Mouse (Mus musculus) gastrocnemius, adult 2 months (tissue): Measurements from ENCODE around the gene Filip1l. TPM values are rescaled to one million over a fixed set of nuclear protein-coding genes. Genes with fewer than 3 reads are reported as not detected.

Experiments used
- DNase-seq: peaks from one replicate; pipeline ENCODE4 v3.0.0; 2022
- H3K27ac ChIP-seq: fragments of 200-600 bp; 2 replicates; pipeline ENCODE4 v1.8.1; 2022; ENCODE audit warnings: mild to moderate bottlenecking
- H3K4me3 ChIP-seq: fragments of 200-600 bp; 2 replicates; pipeline ENCODE4 v1.8.1; 2022; ENCODE audit warnings: mild to moderate bottlenecking, moderate library complexity
- CTCF ChIP-seq: fragments of 200-600 bp; IDR thresholded peaks from 2 replicates; pipeline ENCODE4 v1.8.1; 2022; ENCODE audit warnings: antibody characterized with exemption, mild to moderate bottlenecking, moderate library complexity
- intact Hi-C: fragments of 180-260 bp; cut with DNase I; formaldehyde crosslinking; loops from one replicate; pipeline ENCODE4 v1.15.1; 2025
- total RNA-seq, 2 experiments: library from RNA; stranded (reverse); gene quantifications; 2 replicates each; pipeline ENCODE4 v1.2.3; 2021

The Filip1l gene
- total RNA-seq, 2 experiments from 2014 or later = 37.5 to 67.0 TPM

- intact Hi-C loops = no loop called here
- no peak for DNase-seq
- TF ChIP-seq CTCF = no peak
- H3K27ac ChIP-seq = peak overlapping the region; percentile 75
- H3K4me3 ChIP-seq = no peak overlapping the region
Measured at GRCm38 (mm10) chr16:57329028-57329427, 23.9 kb upstream of the Filip1l start.

- intact Hi-C loops = no loop called here
- Histone ChIP-seq H3K27ac (peak overlapping the region; percentile 75), H3K4me3 (no peak overlapping the region)
- DNase-seq = no peak
- no peak for TF ChIP-seq CTCF
Measured at GRCm38 (mm10) chr16:57330111-57330510, 22.8 kb upstream of the Filip1l start.

- intact Hi-C loops = no loop called here
- no peak for TF ChIP-seq CTCF
- Histone ChIP-seq H3K4me3 (no peak overlapping the region), H3K27ac (no peak overlapping the region)
- no peak for DNase-seq
Measured at GRCm38 (mm10) chr16:57332301-57332700, 20.6 kb upstream of the Filip1l start.

- intact Hi-C loops = no loop called here
- no peak for TF ChIP-seq CTCF
- Histone ChIP-seq H3K27ac (peak overlapping the region; percentile 77), H3K4me3 (peak overlapping the region; percentile 61)
- no peak for DNase-seq
Measured at GRCm38 (mm10) chr16:57336770-57337423, 16.0 kb upstream of the Filip1l start.

- intact Hi-C loops = no loop called here
- TF ChIP-seq CTCF = no peak
- Histone ChIP-seq H3K4me3 (no peak overlapping the region), H3K27ac (no peak overlapping the region)
- DNase-seq = no peak
Measured at GRCm38 (mm10) chr16:57339765-57340612, 12.9 kb upstream of the Filip1l start.

- Histone ChIP-seq H3K4me3 (no peak overlapping the region), H3K27ac (no peak overlapping the region)
- no peak for DNase-seq
- no peak for TF ChIP-seq CTCF
- intact Hi-C loops = no loop called here
Measured at GRCm38 (mm10) chr16:57340613-57340898, 12.3 kb upstream of the Filip1l start.

GRCm38 (mm10) chr16:57346258-57346657, 6.6 kb upstream of the Filip1l start:
- DNase-seq = no peak
- TF ChIP-seq CTCF = no peak
- H3K4me3 ChIP-seq = no peak overlapping the region
- intact Hi-C loops = no loop called here
- H3K27ac ChIP-seq = peak overlapping the region; percentile 79

- TF ChIP-seq CTCF = no peak
- intact Hi-C loops = no loop called here
- H3K27ac ChIP-seq = peak overlapping the region; percentile 87
- no peak overlapping the region for H3K4me3 ChIP-seq
- peak; percentile 78 for DNase-seq
Measured at GRCm38 (mm10) chr16:57349039-57349438, 3.9 kb upstream of the Filip1l start.

- no peak for TF ChIP-seq CTCF
- peak overlapping the region; percentile 87 for H3K27ac ChIP-seq
Measured at GRCm38 (mm10) chr16:57349689-57350088, 3.2 kb upstream of the Filip1l start.

GRCm38 (mm10) chr16:57353166-57353721, 351 bp downstream of the Filip1l start:
- Histone ChIP-seq H3K27ac (peak overlapping the region; percentile 97), H3K4me3 (peak overlapping the region; percentile 72)
- intact Hi-C loops = loop anchor here (10.0 kb wide), 1 partner anchor 122 kb away; no protein-coding TSS in a partner anchor
- TF ChIP-seq CTCF = no peak
- peak; percentile 42 for DNase-seq

More at GRCm38 (mm10) chr16:57349689-57350088, 3.2 kb upstream of the Filip1l start:
- no peak overlapping the region; the same call in 1 of the 2 replicates for H3K4me3 ChIP-seq
- DNase-seq = no peak
- intact Hi-C loops = loop anchor here (10.0 kb wide), 1 partner anchor 125 kb away; no protein-coding TSS in a partner anchor

GRCm38 (mm10) chr16:57353932-57354331, 1.0 kb downstream of the Filip1l start:
- Histone ChIP-seq H3K27ac (peak overlapping the region; percentile 97), H3K4me3 (peak overlapping the region; percentile 72)
- intact Hi-C loops = loop anchor here (10.0 kb wide), 1 partner anchor 121 kb away; no protein-coding TSS in a partner anchor
- TF ChIP-seq CTCF = no peak
- DNase-seq = peak; percentile 62

- DNase-seq = no peak
- intact Hi-C loops = loop anchor here (10.0 kb wide), 1 partner anchor 118 kb away; no protein-coding TSS in a partner anchor
- Histone ChIP-seq H3K27ac (peak overlapping the region; percentile 97), H3K4me3 (peak overlapping the region; percentile 72)
- no peak for TF ChIP-seq CTCF
Measured at GRCm38 (mm10) chr16:57356454-57356853, 3.6 kb downstream of the Filip1l start.

GRCm38 (mm10) chr16:57357011-57357410, 4.1 kb downstream of the Filip1l start:
- TF ChIP-seq CTCF = no peak
- H3K4me3 ChIP-seq = peak overlapping the region; percentile 72
- peak overlapping the region; percentile 97 for H3K27ac ChIP-seq
- intact Hi-C loops = loop anchor here (10.0 kb wide), 1 partner anchor 118 kb away; no protein-coding TSS in a partner anchor
- peak; percentile 85 for DNase-seq
